Mouse (Mus musculus) stomach, embryonic 14.5 days (tissue): ENCODE results near the gene Pgp. TPM values are rescaled to one million over a fixed set of nuclear protein-coding genes. Genes with fewer than 3 reads are reported as not detected.
"Not testable (repeated sequence)": the region's sequence is repeated elsewhere in the genome, so short reads cannot be mapped to it uniquely, and the experiment has no call there.

Experiments used
- ATAC-seq: fragments of 200-750 bp; cut with Nextera tagmentation; 2 replicates; pipeline ENCODE4 v1.8.0; 2017; ENCODE audit warnings: low read depth, moderate TSS enrichment; ENCODE audit not compliant: insufficient number of reproducible peaks, insufficient read depth, low FRiP score
- H3K27ac ChIP-seq: fragments of 300-500 bp; sonication (generic); 2 replicates; pipeline ENCODE4 v1.5.1; 2014; ENCODE audit warnings: mild to moderate bottlenecking, low read length, moderate library complexity, mixed read lengths
- H3K27me3 ChIP-seq: fragments of 300-500 bp; sonication (generic); 2 replicates; pipeline ENCODE4 v1.6.1; 2014; ENCODE audit warnings: low read length, control low read depth, mixed read lengths; ENCODE audit not compliant: control insufficient read depth, insufficient read depth
- H3K36me3 ChIP-seq: fragments of 300-500 bp; sonication (generic); 2 replicates; pipeline ENCODE4 v1.6.1; 2014; ENCODE audit warnings: mild to moderate bottlenecking, control low read depth, low read length, moderate library complexity, mixed read lengths; ENCODE audit not compliant: control insufficient read depth, insufficient read depth
- H3K4me1 ChIP-seq: fragments of 300-500 bp; sonication (generic); 2 replicates; pipeline ENCODE4 v1.6.1; 2014; ENCODE audit warnings: low read length, control low read depth, mixed read lengths; ENCODE audit not compliant: control insufficient read depth, insufficient read depth
- H3K4me2 ChIP-seq: fragments of 300-500 bp; sonication (generic); replicated peaks from 2 replicates; pipeline ENCODE4 v1.6.1; 2014; ENCODE audit warnings: low read depth, low read length, control low read depth
- H3K4me3 ChIP-seq: fragments of 300-500 bp; sonication (generic); 2 replicates; pipeline ENCODE4 v1.5.1; 2014; ENCODE audit warnings: low read depth, low read length, control low read depth
- H3K9ac ChIP-seq: fragments of 300-500 bp; sonication (generic); replicated peaks from 2 replicates; pipeline ENCODE4 v1.6.1; 2014; ENCODE audit warnings: low read depth, mild to moderate bottlenecking, control low read depth, low read length, moderate library complexity, mixed read lengths
- H3K9me3 ChIP-seq: fragments of 300-500 bp; sonication (generic); 2 replicates; pipeline ENCODE4 v1.6.1; 2016; ENCODE audit warnings: low read depth, low read length, control low read depth; ENCODE audit not compliant: control insufficient read depth
- WGBS: fragments of 180-500 bp; shearing (Covaris S2); extraction: QIAGEN DNeasy Blood & Tissue Kit; methylation state at CpG from one replicate; pipeline ENCODE4 v1.1.7; 2014; 5-methylcytosine and 5-hydroxymethylcytosine counted together
- polyA plus RNA-seq: library from polyadenylated mRNA; unstranded; fragments of >200 nt; fragmentation: Nextera tagmentation; extraction: Ambion mirVana; gene quantifications from 2 replicates; pipeline ENCODE4 v1.2.1, GENCODE M21; 2014

Pgp gene
- polyA plus RNA-seq, 1 experiment from 2014 or later = 51.7 TPM

GRCm38 (mm10) chr17:24453372-24453771 lies 16.8 kb upstream of the Pgp start:
- Histone ChIP-seq H3K9ac (no peak overlapping the region), H3K27me3 (no peaks in the 10 kb centered on the region), H3K27ac (no peak overlapping the region), H3K36me3 (peaks cover 29% of the 10 kb centered on the region), H3K4me3 (no peak overlapping the region), H3K4me1 (peaks cover 10% of the 10 kb centered on the region; the same call in 1 of the 2 replicates), H3K4me2 (0 out of 2 replicates have a peak overlapping the region, but pooled peaks have one; percentile 73), H3K9me3 (no peaks in the 10 kb centered on the region)
- WGBS = 66% methylated on average over 2 of the region's 2 CpGs
- ATAC-seq = no peak

DNA sequence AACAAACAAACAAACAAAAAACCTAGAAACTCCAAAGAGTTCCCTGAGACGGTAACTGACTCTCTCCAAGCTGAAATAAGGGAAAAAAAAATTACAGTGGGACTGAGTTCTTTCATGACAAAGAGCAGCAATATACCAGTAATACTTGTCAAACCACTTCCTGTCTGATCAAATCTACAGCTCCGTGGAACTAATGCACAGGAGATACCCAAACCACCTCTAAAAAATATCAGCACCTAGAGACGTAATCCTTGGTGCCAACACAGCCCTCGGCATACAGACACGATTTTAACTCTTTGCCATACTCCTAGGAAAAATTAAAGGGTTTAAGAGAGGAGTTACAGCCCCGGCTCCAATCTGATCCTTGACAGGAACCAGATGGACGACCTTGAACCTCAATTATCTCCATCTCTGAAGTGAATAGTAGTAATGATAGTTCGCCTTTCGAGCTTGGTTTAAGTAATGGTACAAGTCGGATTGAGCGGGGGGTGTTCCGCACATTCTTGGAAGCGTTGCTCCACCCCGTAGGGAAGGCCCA lies 15.9 kb upstream of the Pgp start:
- Histone ChIP-seq H3K27ac (peak overlapping the region; percentile 98), H3K9me3 (no peaks in the 10 kb centered on the region), H3K4me3 (peak overlapping the region; percentile 77), H3K4me1 (peaks cover 10% of the 10 kb centered on the region; the same call in 1 of the 2 replicates), H3K9ac (peak overlapping the region; percentile 95), H3K4me2 (peak overlapping the region; percentile 73), H3K27me3 (no peaks in the 10 kb centered on the region), H3K36me3 (peaks cover 20% of the 10 kb centered on the region)
- ATAC-seq = no peak
- WGBS = 2% methylated on average over 14 of the region's 14 CpGs

DNA sequence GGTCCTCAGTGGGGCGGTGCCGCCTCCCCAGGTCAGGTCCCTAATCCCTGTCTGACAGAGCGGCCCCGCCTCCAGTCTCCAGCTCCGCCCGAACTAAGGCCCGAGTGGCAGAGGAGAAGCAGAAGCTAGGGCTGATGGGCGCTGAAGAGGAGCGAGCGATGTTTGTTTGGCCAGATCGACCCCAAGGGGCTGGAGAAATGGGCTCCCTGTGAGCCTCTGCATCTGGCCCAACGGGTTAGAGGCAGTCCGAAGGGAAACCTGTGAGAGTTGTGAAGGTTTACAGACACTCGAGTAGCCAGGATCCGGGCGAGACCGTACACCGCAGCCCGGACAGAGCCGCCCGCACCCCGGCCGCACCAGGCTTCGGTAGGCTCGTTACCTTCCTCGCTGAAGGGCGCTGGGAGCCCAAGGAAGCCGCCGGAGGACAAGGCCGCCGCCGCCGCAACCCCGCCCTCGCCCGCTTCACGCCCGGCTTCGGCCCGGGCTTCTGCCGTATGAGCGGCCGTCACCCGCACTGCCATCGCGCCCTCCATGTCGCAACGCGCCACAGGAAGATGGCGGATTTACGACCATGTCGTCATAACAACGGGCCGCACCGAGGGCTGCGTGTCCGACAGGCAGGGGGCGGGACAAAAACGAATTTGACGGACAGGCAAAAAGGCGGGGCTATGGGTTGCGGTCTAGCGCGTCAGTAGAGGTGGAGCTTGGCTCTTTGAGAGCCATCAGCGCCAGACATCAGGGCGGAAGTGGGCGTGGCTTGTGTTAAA lies 15.3 kb upstream of the Pgp start:
- peaks cover 14% of the 10 kb centered on the region for H3K36me3 ChIP-seq
- ATAC-seq = peak; percentile 95
- H3K9ac ChIP-seq = peak overlapping the region; percentile 95
- H3K9me3 ChIP-seq = no peaks in the 10 kb centered on the region
- under 1% methylated on average over 61 of the region's 67 CpGs for WGBS
- H3K27ac ChIP-seq = peak overlapping the region; percentile 98
- peaks cover 10% of the 10 kb centered on the region; the same call in 1 of the 2 replicates for H3K4me1 ChIP-seq
- H3K27me3 ChIP-seq = no peaks in the 10 kb centered on the region
- peak overlapping the region; percentile 77 for H3K4me3 ChIP-seq
- H3K4me2 ChIP-seq = peak overlapping the region; percentile 73

DNA sequence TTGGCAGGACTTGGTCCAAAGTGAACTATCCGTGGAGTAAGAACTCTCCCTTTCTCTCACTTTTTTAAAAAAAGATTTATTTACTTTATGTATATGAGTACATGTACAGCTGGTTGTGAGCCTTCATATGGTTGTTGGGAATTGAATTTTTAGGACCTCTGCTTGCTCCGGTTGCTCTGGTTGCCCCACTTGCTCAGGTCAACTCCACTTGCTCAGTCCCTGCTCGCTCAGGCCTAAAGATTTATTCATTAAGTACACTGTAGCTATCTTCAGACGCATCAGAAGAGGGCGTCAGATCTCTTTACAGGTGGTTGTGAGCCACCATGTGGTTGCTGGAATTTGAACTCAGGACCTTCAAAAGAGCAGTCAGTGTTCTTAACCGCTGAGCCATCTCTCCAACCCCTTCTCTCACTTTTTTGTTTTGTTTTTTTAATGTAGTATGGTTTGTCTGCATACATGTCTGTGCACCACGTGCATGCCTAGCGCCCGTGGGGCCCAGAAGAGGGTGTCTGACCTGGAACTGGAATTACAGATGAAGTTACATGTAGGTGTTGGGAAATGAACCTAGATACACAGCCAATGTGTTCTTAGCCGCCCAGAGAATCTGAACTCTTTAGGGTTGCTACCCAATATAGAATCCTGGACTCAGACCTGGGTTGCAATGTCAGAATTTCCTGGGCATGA lies 14.5 kb upstream of the Pgp start:
- H3K36me3 ChIP-seq, H3K9ac ChIP-seq, H3K4me1 ChIP-seq, H3K9me3 ChIP-seq, H3K27me3 ChIP-seq, ATAC-seq: not testable (repeated sequence)
- 49% methylated on average over 10 of the region's 10 CpGs for WGBS
- H3K4me2 ChIP-seq = peak overlapping the region; percentile 30
- H3K27ac ChIP-seq = peak overlapping the region; percentile 10; the same call in 1 of the 2 replicates
- H3K4me3 ChIP-seq = peak overlapping the region; percentile 77; the same call in 1 of the 2 replicates

DNA sequence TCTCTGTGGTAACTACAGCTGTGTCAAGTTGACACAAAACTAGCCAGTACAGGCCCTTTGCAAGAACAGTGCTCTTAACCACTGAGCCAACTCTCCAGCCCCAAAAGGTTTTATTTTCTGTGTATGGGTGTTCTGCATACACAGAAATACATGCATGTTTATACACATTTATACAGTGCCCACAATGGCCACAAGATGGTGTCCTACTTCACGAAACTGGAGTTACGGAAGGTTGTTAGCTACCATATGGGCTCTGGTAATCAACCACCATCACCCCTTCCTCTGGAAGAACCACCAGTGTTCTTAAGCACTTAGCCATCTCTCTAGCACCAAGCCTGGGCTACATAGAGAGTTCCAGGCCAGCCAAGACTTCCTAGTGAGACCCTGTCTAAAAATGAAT lies 8.6 kb upstream of the Pgp start:
- H3K27me3 ChIP-seq = no peaks in the 10 kb centered on the region
- no peak overlapping the region for H3K4me2 ChIP-seq
- no peaks in the 10 kb centered on the region for H3K4me1 ChIP-seq
- H3K4me3 ChIP-seq = no peak overlapping the region
- H3K9ac ChIP-seq = no peak overlapping the region
- H3K36me3 ChIP-seq = no peaks in the 10 kb centered on the region
- ATAC-seq = no peak
- H3K27ac ChIP-seq = no peak overlapping the region
- no peaks in the 10 kb centered on the region for H3K9me3 ChIP-seq
- 77% methylated on average over 2 of the region's 2 CpGs for WGBS

- no peak overlapping the region for H3K9ac ChIP-seq
- H3K9me3 ChIP-seq = no peaks in the 10 kb centered on the region
- H3K4me2 ChIP-seq = no peak overlapping the region
- H3K4me3 ChIP-seq = no peak overlapping the region
- no peaks in the 10 kb centered on the region for H3K4me1 ChIP-seq
- no peaks in the 10 kb centered on the region for H3K27me3 ChIP-seq
- WGBS = 73% methylated on average over 1 of the region's 1 CpGs
- H3K36me3 ChIP-seq = no peaks in the 10 kb centered on the region
- no peak for ATAC-seq
- H3K27ac ChIP-seq = no peak overlapping the region
These were observed 7.3 kb upstream of the Pgp start for GRCm38 (mm10) chr17:24462932-24463331.

GRCm38 (mm10) chr17:24463374-24464133 lies 6.6 kb upstream of the Pgp start:
- 57% methylated on average over 6 of the region's 6 CpGs for WGBS
- H3K4me2 ChIP-seq = no peak overlapping the region

GRCm38 (mm10) chr17:24468636-24469246 lies 1.5 kb upstream of the Pgp start:
- 94% methylated on average over 5 of the region's 5 CpGs for WGBS
- Histone ChIP-seq H3K36me3 (peaks cover 3% of the 10 kb centered on the region; the same call in 1 of the 2 replicates), H3K9me3 (no peaks in the 10 kb centered on the region), H3K27me3 (no peaks in the 10 kb centered on the region), H3K27ac (no peak overlapping the region), H3K4me2 (no peak overlapping the region), H3K4me1 (peaks cover 24% of the 10 kb centered on the region), H3K4me3 (no peak overlapping the region), H3K9ac (no peak overlapping the region)
- no peak for ATAC-seq

More at GRCm38 (mm10) chr17:24463374-24464133, 6.6 kb upstream of the Pgp start:
- Histone ChIP-seq H3K36me3 (no peaks in the 10 kb centered on the region), H3K4me1 (no peaks in the 10 kb centered on the region), H3K4me3 (no peak overlapping the region), H3K9ac (no peak overlapping the region), H3K27ac (no peak overlapping the region), H3K9me3 (no peaks in the 10 kb centered on the region), H3K27me3 (no peaks in the 10 kb centered on the region)
- no peak for ATAC-seq
